Mouse (Mus musculus) hindbrain, embryonic 15.5 days (tissue): Measurements from ENCODE around the gene C330007P06Rik. TPM values are rescaled to one million over a fixed set of nuclear protein-coding genes. Genes with fewer than 3 reads are reported as not detected.
"Not testable (repeated sequence)": the region's sequence is repeated elsewhere in the genome, so short reads cannot be mapped to it uniquely, and the experiment has no call there.

Experiments
- ATAC-seq: fragments of 200-750 bp; cut with Nextera tagmentation; 2 replicates; pipeline ENCODE4 v1.8.0; 2017; ENCODE audit warnings: low read depth, moderate number of reproducible peaks, moderate TSS enrichment; ENCODE audit not compliant: low FRiP score
- H3K27ac ChIP-seq: fragments of 300-500 bp; sonication (generic); replicated peaks from 2 replicates; pipeline ENCODE4 v1.5.1; 2015; ENCODE audit warnings: mild to moderate bottlenecking, inconsistent platforms
- H3K27me3 ChIP-seq: fragments of 300-500 bp; sonication (generic); 2 replicates; pipeline ENCODE4 v1.6.1; 2015; ENCODE audit warnings: control low read depth, inconsistent platforms
- H3K36me3 ChIP-seq: fragments of 300-500 bp; sonication (generic); 2 replicates; pipeline ENCODE4 v1.6.1; 2015; ENCODE audit warnings: control low read depth, inconsistent platforms
- H3K4me1 ChIP-seq: fragments of 300-500 bp; sonication (generic); replicated peaks from 2 replicates; pipeline ENCODE4 v1.6.1; 2015; ENCODE audit warnings: control low read depth, inconsistent platforms
- H3K4me2 ChIP-seq: fragments of 300-500 bp; sonication (generic); 2 replicates; pipeline ENCODE4 v1.6.1; 2015; ENCODE audit warnings: moderate library complexity, mild to moderate bottlenecking, inconsistent platforms
- H3K4me3 ChIP-seq: fragments of 300-500 bp; sonication (generic); 2 replicates; pipeline ENCODE4 v1.5.1; 2015; ENCODE audit warnings: mild to moderate bottlenecking, inconsistent platforms
- H3K9ac ChIP-seq: fragments of 300-500 bp; sonication (generic); 2 replicates; pipeline ENCODE4 v1.6.1; 2015; ENCODE audit warnings: inconsistent platforms
- H3K9me3 ChIP-seq: fragments of 300-500 bp; sonication (generic); 2 replicates; pipeline ENCODE4 v1.6.1; 2016; ENCODE audit warnings: control low read depth, inconsistent platforms
- WGBS: fragments of 180-500 bp; shearing (Covaris S2); methylation state at CpG from one replicate; pipeline ENCODE4 v1.1.7; 2015; 5-methylcytosine and 5-hydroxymethylcytosine counted together
- polyA plus RNA-seq: library from polyadenylated mRNA; unstranded; fragments of >200 nt; fragmentation: Nextera tagmentation; extraction: Ambion mirVana; gene quantifications from 2 replicates; pipeline ENCODE4 v1.2.1, GENCODE M21; 2015

The C330007P06Rik gene
- polyA plus RNA-seq: 21.6 and 22.8 TPM in 2 replicates

DNA sequence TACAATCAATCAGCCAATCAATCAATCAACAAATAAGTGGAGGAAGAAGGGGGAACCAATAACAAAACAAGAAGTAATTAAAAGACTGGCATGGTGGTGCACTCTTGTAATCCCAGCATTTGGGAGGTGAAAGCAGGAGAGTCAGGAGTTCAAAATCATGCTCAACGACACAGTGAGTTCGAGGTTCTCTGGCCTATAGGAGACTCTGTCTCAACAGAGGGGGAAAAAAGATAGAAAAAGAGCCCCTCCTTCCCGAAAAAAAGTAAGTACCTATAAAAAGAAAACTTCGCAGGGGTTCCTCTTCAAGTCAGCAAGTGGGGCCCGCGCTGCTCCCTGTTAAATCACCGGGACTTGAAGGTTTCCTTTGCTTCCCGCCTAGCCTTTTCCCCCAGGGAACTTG is at the start of gene C330007P06Rik, which contains the start of gene Ube2a:
Gene C330007P06Rik, minus strand, starts transcription at position 347 of the 400 bp plus-strand sequence.
Gene Ube2a, plus strand, starts transcription at position 136 of the 400 bp plus-strand sequence.
- H3K9me3 ChIP-seq: no peaks in the 10 kb centered on the region
- H3K9ac ChIP-seq: peak within 1 kb of the TSS; percentile 64
- no peaks in the 10 kb centered on the region for H3K27me3 ChIP-seq
- ATAC-seq: peak; percentile 17
- peaks cover 4% of the 10 kb centered on the region for H3K4me1 ChIP-seq
- peak within 1 kb of the TSS; percentile 73 for H3K4me3 ChIP-seq
- peak within 1 kb of the TSS; percentile 80 for H3K27ac ChIP-seq
- WGBS: 23% methylated on average over 8 of the region's 8 CpGs
- no peaks in the 10 kb centered on the region for H3K36me3 ChIP-seq
- H3K4me2 ChIP-seq: peak within 1 kb of the TSS; percentile 59

- H3K4me3 ChIP-seq: no peak overlapping the region
- H3K36me3 ChIP-seq: no peaks in the 10 kb centered on the region
- no peak for ATAC-seq
- 91% methylated on average over 4 of the region's 4 CpGs for WGBS
- H3K27ac ChIP-seq: no peak overlapping the region
- H3K27me3 ChIP-seq: no peaks in the 10 kb centered on the region
- H3K9ac ChIP-seq: no peak overlapping the region
- H3K9me3 ChIP-seq: no peaks in the 10 kb centered on the region
- H3K4me2 ChIP-seq: no peak overlapping the region
- H3K4me1 ChIP-seq: no peaks in the 10 kb centered on the region
Measured at GRCm38 (mm10) chrX:36921346-36921745, 47.4 kb upstream of the C330007P06Rik start.

DNA sequence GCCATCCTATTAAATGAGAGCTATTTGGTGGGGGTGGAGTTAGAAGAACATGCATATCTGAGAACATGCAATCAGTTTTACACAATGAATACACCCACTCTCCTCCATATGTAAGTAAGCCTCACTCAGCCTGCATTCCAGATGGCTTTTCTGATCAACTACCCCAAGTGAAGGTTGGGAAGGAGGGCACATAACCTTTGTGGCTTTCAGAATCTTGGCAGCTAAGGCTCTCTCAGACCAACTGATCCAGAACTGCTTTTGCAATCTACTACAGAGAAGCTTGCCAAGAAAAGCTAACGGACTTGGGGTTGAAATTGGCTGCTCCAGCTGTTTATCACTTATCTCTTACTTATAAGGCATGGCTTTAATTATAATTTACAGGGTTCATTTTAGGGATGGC is 43.8 kb upstream of the C330007P06Rik start:
- 77% methylated on average over 1 of the region's 1 CpGs for WGBS
- no peak for ATAC-seq

DNA sequence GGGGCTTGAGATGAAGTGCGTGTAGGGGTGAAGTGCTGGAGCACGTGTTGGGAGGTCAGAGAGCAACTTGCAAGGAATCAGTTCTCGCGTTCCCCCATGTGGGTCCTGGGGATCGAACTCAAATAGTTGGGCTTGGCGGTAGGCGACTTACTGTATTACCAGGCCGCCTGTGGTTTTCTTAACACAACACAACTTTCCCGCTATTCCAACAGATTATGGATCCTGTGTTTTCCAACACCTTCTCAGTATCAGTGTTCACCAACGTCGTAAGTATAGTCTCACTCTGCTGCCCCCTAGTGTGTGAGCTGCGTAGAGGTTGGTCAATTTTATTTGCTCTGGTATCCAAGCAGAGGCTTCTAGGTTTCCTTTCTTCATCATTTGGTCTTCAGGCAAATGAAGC is 37.4 kb upstream of the C330007P06Rik start:
- Histone ChIP-seq H3K4me2 (no peak overlapping the region), H3K9ac (no peak overlapping the region), H3K4me1 (no peaks in the 10 kb centered on the region), H3K4me3 (no peak overlapping the region), H3K27me3 (no peaks in the 10 kb centered on the region), H3K27ac (no peak overlapping the region), H3K36me3 (no peaks in the 10 kb centered on the region), H3K9me3 (no peaks in the 10 kb centered on the region)
- ATAC-seq: no peak
- 48% methylated on average over 12 of the region's 12 CpGs for WGBS

More for the DNA sequence above, 43.8 kb upstream of the C330007P06Rik start:
- Histone ChIP-seq H3K4me2 (no peak overlapping the region), H3K27me3 (no peaks in the 10 kb centered on the region), H3K9ac (no peak overlapping the region), H3K27ac (no peak overlapping the region), H3K9me3 (no peaks in the 10 kb centered on the region), H3K4me1 (no peaks in the 10 kb centered on the region), H3K36me3 (no peaks in the 10 kb centered on the region), H3K4me3 (no peak overlapping the region)

- Histone ChIP-seq H3K27ac (no peak overlapping the region), H3K36me3 (no peaks in the 10 kb centered on the region), H3K4me3 (no peak overlapping the region), H3K4me2 (no peak overlapping the region), H3K27me3 (no peaks in the 10 kb centered on the region), H3K9me3 (no peaks in the 10 kb centered on the region), H3K4me1 (no peaks in the 10 kb centered on the region), H3K9ac (no peak overlapping the region)
- WGBS: 36% methylated on average over 5 of the region's 5 CpGs
- no peak for ATAC-seq
Measured at GRCm38 (mm10) chrX:36906539-36906938, 32.6 kb upstream of the C330007P06Rik start.

GRCm38 (mm10) chrX:36903115-36903768 is 29.3 kb upstream of the C330007P06Rik start:
- WGBS: 17% methylated on average over 30 of the region's 32 CpGs
- H3K27me3 ChIP-seq: no peaks in the 10 kb centered on the region
- peak overlapping the region; percentile 58 for H3K4me3 ChIP-seq
- H3K36me3 ChIP-seq: no peaks in the 10 kb centered on the region
- H3K9me3 ChIP-seq: no peaks in the 10 kb centered on the region
- peak; percentile 96 for ATAC-seq
- peak overlapping the region; percentile 55 for H3K4me2 ChIP-seq
- peaks cover 9% of the 10 kb centered on the region for H3K4me1 ChIP-seq
- peak overlapping the region; percentile 68 for H3K9ac ChIP-seq
- peak overlapping the region; percentile 87 for H3K27ac ChIP-seq

GRCm38 (mm10) chrX:36902321-36903114 is 28.6 kb upstream of the C330007P06Rik start, which contains the start of gene Nkrf:
Gene Nkrf, minus strand, starts transcription at chrX:36902899.
- Histone ChIP-seq H3K4me2 (peak within 1 kb of the TSS; percentile 55), H3K9me3 (no peaks in the 10 kb centered on the region), H3K36me3 (no peaks in the 10 kb centered on the region), H3K4me1 (peaks cover 9% of the 10 kb centered on the region), H3K4me3 (peak within 1 kb of the TSS; percentile 58), H3K9ac (peak within 1 kb of the TSS; percentile 68), H3K27ac (peak within 1 kb of the TSS; percentile 87), H3K27me3 (no peaks in the 10 kb centered on the region)
- peak; percentile 76 for ATAC-seq
- WGBS: 19% methylated on average over 43 of the region's 47 CpGs

- Histone ChIP-seq H3K9me3 (no peaks in the 10 kb centered on the region), H3K4me3 (peak overlapping the region; percentile 58), H3K9ac (peak overlapping the region; percentile 68), H3K4me1 (peaks cover 9% of the 10 kb centered on the region), H3K27ac (peak overlapping the region; percentile 87), H3K27me3 (no peaks in the 10 kb centered on the region), H3K4me2 (peak overlapping the region; percentile 55), H3K36me3 (no peaks in the 10 kb centered on the region)
- WGBS: 27% methylated on average over 3 of the region's 3 CpGs
- no peak for ATAC-seq
Measured at GRCm38 (mm10) chrX:36901655-36902054, 27.7 kb upstream of the C330007P06Rik start.

GRCm38 (mm10) chrX:36898931-36899330 is 25.0 kb upstream of the C330007P06Rik start:
- 28% methylated on average over 1 of the region's 1 CpGs for WGBS
- not testable (repeated sequence) for H3K4me1 ChIP-seq, H3K36me3 ChIP-seq, H3K27me3 ChIP-seq, H3K27ac ChIP-seq, ATAC-seq, H3K4me3 ChIP-seq, H3K9me3 ChIP-seq, H3K9ac ChIP-seq, H3K4me2 ChIP-seq

- no peak overlapping the region for H3K4me2 ChIP-seq
- no peak overlapping the region for H3K4me3 ChIP-seq
- no peak overlapping the region for H3K27ac ChIP-seq
- no peak overlapping the region for H3K9ac ChIP-seq
- no peaks in the 10 kb centered on the region for H3K9me3 ChIP-seq
- H3K27me3 ChIP-seq: no peaks in the 10 kb centered on the region
- H3K4me1 ChIP-seq: no peaks in the 10 kb centered on the region
- ATAC-seq: no peak
- WGBS: 93% methylated on average over 1 of the region's 1 CpGs
- peaks cover 4% of the 10 kb centered on the region for H3K36me3 ChIP-seq
Measured at GRCm38 (mm10) chrX:36884719-36885118, 10.8 kb upstream of the C330007P06Rik start.

- H3K4me2 ChIP-seq: peak overlapping the region; percentile 59
- peak overlapping the region; percentile 73 for H3K4me3 ChIP-seq
- peak; percentile 50; the same call in 1 of the 2 replicates for ATAC-seq
- H3K9me3 ChIP-seq: no peaks in the 10 kb centered on the region
- no peaks in the 10 kb centered on the region for H3K36me3 ChIP-seq
- H3K9ac ChIP-seq: peak overlapping the region; percentile 64
- peaks cover 4% of the 10 kb centered on the region for H3K4me1 ChIP-seq
- WGBS: 11% methylated on average over 29 of the region's 36 CpGs
- H3K27me3 ChIP-seq: no peaks in the 10 kb centered on the region
- peak overlapping the region; percentile 80 for H3K27ac ChIP-seq
Measured at GRCm38 (mm10) chrX:36874704-36875128, 805 bp upstream of the C330007P06Rik start.

- Histone ChIP-seq H3K36me3 (no peaks in the 10 kb centered on the region), H3K9ac (peak overlapping the region; percentile 64), H3K4me2 (peak overlapping the region; percentile 59), H3K4me3 (peak overlapping the region; percentile 73), H3K4me1 (peaks cover 4% of the 10 kb centered on the region), H3K27me3 (no peaks in the 10 kb centered on the region), H3K27ac (peak overlapping the region; percentile 80), H3K9me3 (no peaks in the 10 kb centered on the region)
- peak; percentile 96 for ATAC-seq
- 15% methylated on average over 54 of the region's 57 CpGs for WGBS
Measured at GRCm38 (mm10) chrX:36874178-36874696, 326 bp upstream of the C330007P06Rik start.
